Mouse (Mus musculus) liver, embryonic 13.5 days (tissue): ENCODE data around the gene Gm42715. TPM values are rescaled to one million over a fixed set of nuclear protein-coding genes. Genes with fewer than 3 reads are reported as not detected.

Source experiments
- ATAC-seq: fragments of 200-750 bp; cut with Nextera tagmentation; 2 replicates; pipeline ENCODE4 v1.8.0; 2017; ENCODE audit warnings: low read depth, mild to moderate bottlenecking, moderate number of reproducible peaks, moderate library complexity
- DNase-seq: peaks from one replicate; pipeline ENCODE4 v3.0.0; 2022
- H3K27ac ChIP-seq: fragments of 300-500 bp; sonication (generic); 2 replicates; pipeline ENCODE4 v1.5.1; 2015; ENCODE audit warnings: moderate library complexity, mild to moderate bottlenecking, inconsistent platforms
- H3K27me3 ChIP-seq: fragments of 300-500 bp; sonication (generic); 2 replicates; pipeline ENCODE4 v1.6.1; 2015; ENCODE audit warnings: mild to moderate bottlenecking, inconsistent platforms
- H3K36me3 ChIP-seq: fragments of 300-500 bp; sonication (generic); 2 replicates; pipeline ENCODE4 v1.6.1; 2015; ENCODE audit warnings: mild to moderate bottlenecking, inconsistent platforms
- H3K4me1 ChIP-seq: fragments of 300-500 bp; sonication (generic); replicated peaks from 2 replicates; pipeline ENCODE4 v1.6.1; 2015; ENCODE audit warnings: inconsistent platforms
- H3K4me2 ChIP-seq: fragments of 300-500 bp; sonication (generic); 2 replicates; pipeline ENCODE4 v1.6.1; 2015; ENCODE audit warnings: inconsistent platforms, mild to moderate bottlenecking, moderate library complexity
- H3K4me3 ChIP-seq: fragments of 300-500 bp; sonication (generic); replicated peaks from 2 replicates; pipeline ENCODE4 v1.5.1; 2015; ENCODE audit warnings: mild to moderate bottlenecking, inconsistent platforms
- H3K9ac ChIP-seq: fragments of 300-500 bp; sonication (generic); 2 replicates; pipeline ENCODE4 v1.6.1; 2015; ENCODE audit warnings: mild to moderate bottlenecking, inconsistent platforms
- H3K9me3 ChIP-seq: fragments of 300-500 bp; sonication (generic); replicated peaks from 2 replicates; pipeline ENCODE4 v1.6.1; 2016; ENCODE audit warnings: inconsistent platforms
- WGBS: fragments of 180-500 bp; shearing (Covaris S2); methylation state at CpG from one replicate; pipeline ENCODE4 v1.1.7; 2015; ENCODE audit not compliant: insufficient replicate concordance; 5-methylcytosine and 5-hydroxymethylcytosine counted together
- polyA plus RNA-seq: library from polyadenylated mRNA; unstranded; fragments of >200 nt; fragmentation: Nextera tagmentation; extraction: Ambion mirVana; gene quantifications from 2 replicates; pipeline ENCODE4 v1.2.1, GENCODE M21; 2015

Gene Gm42715
- polyA plus RNA-seq, 1 experiment from 2014 or later, result 6.1 TPM

DNA sequence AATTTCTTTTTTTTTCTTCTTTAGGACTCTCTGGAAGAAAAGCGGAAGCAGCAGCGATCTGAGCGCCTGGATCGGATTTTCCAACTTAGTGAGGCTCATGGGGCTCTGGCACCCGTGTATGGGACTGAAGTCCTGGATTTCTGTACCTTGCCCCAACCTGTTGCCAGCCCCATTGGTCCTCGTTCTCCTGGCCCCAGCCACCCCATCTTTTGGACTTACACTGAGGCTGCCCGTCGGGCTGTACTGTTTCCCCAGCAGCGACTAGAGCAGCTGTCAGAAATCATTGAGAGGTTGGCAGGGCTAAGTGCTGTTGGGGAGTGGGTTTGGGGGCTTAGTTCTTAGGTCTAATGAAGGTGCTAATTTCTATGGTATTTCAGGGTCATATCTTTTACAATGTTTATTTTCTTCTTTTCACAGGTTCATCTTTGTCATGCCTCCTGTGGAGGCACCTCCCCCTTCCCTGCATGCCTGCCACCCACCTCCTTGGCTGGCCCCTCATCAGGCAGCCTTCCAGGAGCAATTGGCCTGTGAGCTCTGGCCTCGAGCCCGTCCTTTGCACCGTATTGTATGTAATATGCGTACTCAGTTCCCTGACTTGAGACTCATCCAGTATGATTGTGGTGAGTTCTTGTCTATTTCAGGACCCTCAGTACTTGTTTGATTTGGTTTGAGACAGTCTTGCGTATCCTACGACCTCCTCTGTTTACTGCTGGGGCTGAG is 29.9 kb downstream of the Gm42715 start:
- Histone ChIP-seq H3K4me1 (no peaks in the 10 kb centered on the region), H3K27me3 (no peaks in the 10 kb centered on the region), H3K9me3 (no peaks in the 10 kb centered on the region), H3K27ac (no peak overlapping the region), H3K4me3 (no peak overlapping the region), H3K36me3 (peaks cover 86% of the 10 kb centered on the region), H3K4me2 (no peak overlapping the region), H3K9ac (no peak overlapping the region)
- WGBS, result 87% methylated on average over 15 of the region's 15 CpGs
- DNase-seq (no peak), ATAC-seq (no peak)

DNA sequence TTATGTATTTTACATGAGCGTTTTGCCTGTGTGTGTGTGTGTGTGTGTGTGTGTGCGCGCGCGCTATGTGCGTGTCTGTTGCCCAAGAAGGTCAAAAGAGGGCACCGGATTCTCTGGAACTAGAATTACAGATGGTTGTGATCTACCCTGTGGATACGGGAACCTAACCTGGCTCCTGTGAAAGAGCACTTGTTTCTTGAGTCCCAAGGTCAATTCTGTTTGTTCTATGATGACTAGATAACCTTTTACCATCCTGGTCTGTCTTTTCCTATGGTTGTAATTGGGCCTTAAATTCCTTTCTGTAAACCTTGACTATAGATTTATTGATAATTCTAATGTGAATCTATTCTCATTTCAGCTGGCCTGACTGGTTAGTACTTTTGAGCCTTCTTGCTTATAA is 32.2 kb downstream of the Gm42715 start:
- 87% methylated on average over 8 of the region's 8 CpGs for WGBS

DNA sequence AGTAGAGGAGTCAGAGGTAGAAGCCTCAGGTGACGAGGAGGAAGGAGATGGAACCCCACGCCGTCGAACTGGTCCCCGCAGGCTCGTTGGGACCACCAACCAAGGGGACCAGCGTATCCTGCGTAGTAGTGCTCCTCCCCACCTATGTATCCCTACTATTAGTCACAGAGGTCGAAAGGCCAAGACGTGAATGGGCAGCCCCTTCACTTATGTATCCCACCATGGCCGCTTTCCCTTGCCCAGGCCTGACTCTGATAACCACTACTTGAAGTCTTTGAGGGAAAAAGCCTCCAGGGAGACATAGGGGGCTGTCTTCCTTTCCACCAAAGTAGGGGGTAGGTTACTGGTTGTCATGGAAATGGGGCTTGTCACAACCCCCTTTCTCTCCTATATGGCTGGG is 41.2 kb downstream of the Gm42715 start:
- DNase-seq, result no peak
- WGBS, result 89% methylated on average over 11 of the region's 11 CpGs
- Histone ChIP-seq H3K9ac (no peak overlapping the region), H3K36me3 (peaks cover 87% of the 10 kb centered on the region), H3K27ac (no peak overlapping the region), H3K4me2 (no peak overlapping the region), H3K4me1 (no peaks in the 10 kb centered on the region), H3K27me3 (no peaks in the 10 kb centered on the region), H3K4me3 (no peak overlapping the region), H3K9me3 (no peaks in the 10 kb centered on the region)
- ATAC-seq, result no peak

More for the DNA sequence above, 32.2 kb downstream of the Gm42715 start:
- no peaks in the 10 kb centered on the region for H3K4me1 ChIP-seq
- no peaks in the 10 kb centered on the region for H3K27me3 ChIP-seq
- H3K27ac ChIP-seq, result no peak overlapping the region
- H3K9me3 ChIP-seq, result no peaks in the 10 kb centered on the region
- DNase-seq (no peak), ATAC-seq (no peak)
- H3K36me3 ChIP-seq, result peaks cover 87% of the 10 kb centered on the region
- H3K4me2 ChIP-seq, result no peak overlapping the region
- H3K4me3 ChIP-seq, result no peak overlapping the region
- no peak overlapping the region for H3K9ac ChIP-seq

DNA sequence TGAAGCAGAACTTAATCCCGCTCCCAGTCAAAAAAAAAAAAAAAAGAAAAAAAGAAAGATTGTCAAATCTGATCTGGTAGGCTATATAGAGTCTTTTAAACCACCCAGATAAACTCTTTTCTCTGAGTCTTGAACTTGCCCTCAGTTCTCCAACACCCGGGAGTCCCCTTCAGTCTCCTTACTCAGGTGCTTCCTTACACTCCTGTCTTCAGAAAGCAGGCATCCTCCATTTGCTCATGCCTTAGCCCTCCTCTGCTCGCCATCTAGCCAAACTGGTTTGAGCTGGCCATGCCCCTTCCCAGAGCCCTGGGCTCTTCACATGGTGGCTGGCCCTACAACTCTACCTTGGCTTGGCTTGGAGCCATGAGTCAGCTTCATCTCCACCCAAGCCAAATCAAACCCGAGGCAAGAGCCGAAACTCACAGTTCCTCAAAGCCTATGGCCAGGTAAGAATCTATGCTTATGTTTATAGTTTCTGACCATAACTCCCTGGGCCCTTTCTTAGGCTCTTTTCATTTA is 42.0 kb downstream of the Gm42715 start, which contains the start of gene Tmem265:
Gene Tmem265, plus strand, starts transcription at position 51 of the 519 bp plus-strand sequence.
- no peak within 1 kb of the TSS; the same call in 1 of the 2 replicates for H3K27ac ChIP-seq
- H3K9ac ChIP-seq, result no peak within 1 kb of the TSS
- H3K4me1 ChIP-seq, result no peaks in the 10 kb centered on the region
- 82% methylated on average over 5 of the region's 5 CpGs for WGBS
- H3K4me2 ChIP-seq, result no peak within 1 kb of the TSS
- ATAC-seq (no peak), DNase-seq (no peak)
- H3K4me3 ChIP-seq, result no peak within 1 kb of the TSS
- no peaks in the 10 kb centered on the region for H3K9me3 ChIP-seq
- H3K27me3 ChIP-seq, result no peaks in the 10 kb centered on the region
- H3K36me3 ChIP-seq, result peaks cover 87% of the 10 kb centered on the region

DNA sequence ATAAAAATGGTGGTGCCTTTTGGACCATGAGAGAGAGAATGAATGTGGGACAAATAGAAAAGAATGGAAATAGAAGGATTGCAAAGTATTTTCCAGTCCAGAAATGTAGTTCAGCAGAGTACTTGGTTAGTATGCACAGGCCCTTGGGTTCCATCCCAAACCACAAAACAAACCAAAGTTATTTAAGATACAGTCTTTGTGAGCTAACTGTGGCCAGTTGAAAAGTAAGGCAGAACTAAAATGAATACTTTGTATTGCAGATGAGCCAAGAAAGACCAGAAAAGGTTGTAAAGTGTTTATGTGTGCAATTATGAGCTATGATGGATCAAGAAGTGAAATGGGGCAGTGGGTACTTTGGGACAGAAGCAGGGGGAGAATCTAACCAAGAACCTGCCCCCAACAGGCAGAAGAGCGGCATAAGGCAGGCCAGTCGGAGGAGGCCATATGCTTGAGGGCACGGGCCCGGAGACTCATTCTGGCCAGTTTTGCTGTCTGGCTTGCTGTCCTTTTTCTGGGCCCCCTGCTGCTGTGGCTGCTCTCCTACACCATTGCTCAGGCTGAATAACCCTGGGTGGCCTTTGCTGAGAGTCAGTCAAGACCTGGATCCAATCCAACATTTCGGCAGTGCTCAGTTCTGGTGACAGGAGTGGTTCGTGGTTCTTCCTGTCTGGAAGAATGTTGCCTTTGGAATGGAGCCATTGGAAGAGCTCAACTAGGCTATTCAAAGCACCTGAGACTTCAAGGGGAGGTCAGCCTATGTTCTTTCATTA is 45.2 kb downstream of the Gm42715 start:
- 88% methylated on average over 6 of the region's 6 CpGs for whole genome bisulfite sequencing
- Histone ChIP-seq H3K27ac (no peak overlapping the region), H3K9me3 (no peaks in the 10 kb centered on the region), H3K36me3 (peaks cover 72% of the 10 kb centered on the region), H3K9ac (no peak overlapping the region), H3K4me3 (no peak overlapping the region), H3K27me3 (no peaks in the 10 kb centered on the region), H3K4me1 (no peaks in the 10 kb centered on the region), H3K4me2 (no peak overlapping the region)
- no peak for DNase-seq
- ATAC-seq, result no peak

DNA sequence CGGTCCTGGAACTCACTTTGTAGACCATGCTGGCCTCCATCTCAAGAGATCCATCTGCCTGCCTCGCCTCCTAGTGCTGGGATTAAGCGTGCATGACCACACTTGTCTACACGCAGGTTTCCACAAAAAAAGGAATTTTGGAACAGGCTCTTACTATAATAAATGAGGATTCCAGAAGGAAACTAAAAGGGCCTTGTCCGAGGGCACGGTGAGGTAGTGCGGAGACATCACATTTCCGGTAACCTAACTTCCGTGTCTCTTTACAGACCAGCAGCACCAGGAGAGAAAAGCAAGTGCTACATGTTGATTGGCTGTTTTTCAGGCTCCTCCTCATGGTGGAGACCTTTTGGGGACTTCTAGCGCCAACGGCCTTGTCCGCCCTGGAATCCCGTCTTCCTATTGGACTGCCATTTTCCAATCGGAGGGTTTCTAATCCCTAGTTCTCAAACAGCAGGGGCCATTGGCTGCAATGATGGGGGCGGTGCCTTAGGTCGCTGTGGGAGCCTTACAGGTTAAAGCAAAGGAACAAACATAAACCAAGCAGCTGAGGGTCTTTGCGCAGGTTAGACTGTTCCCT is 53.6 kb downstream of the Gm42715 start, which contains the start of gene Phkg2:
Gene Phkg2, plus strand, starts transcription at position 446 of the 577 bp plus-strand sequence.
- H3K9me3 ChIP-seq, result no peaks in the 10 kb centered on the region
- H3K27ac ChIP-seq, result peak within 1 kb of the TSS; percentile 69
- no peaks in the 10 kb centered on the region for H3K27me3 ChIP-seq
- peak within 1 kb of the TSS; percentile 85 for H3K4me3 ChIP-seq
- peak; percentile 94 for DNase-seq
- peaks cover 26% of the 10 kb centered on the region for H3K36me3 ChIP-seq
- peaks cover 29% of the 10 kb centered on the region for H3K4me1 ChIP-seq
- H3K4me2 ChIP-seq, result peak within 1 kb of the TSS; percentile 90
- ATAC-seq, result peak; percentile 99
- H3K9ac ChIP-seq, result peak within 1 kb of the TSS; percentile 91
- WGBS, result under 1% methylated on average over 17 of the region's 17 CpGs

DNA sequence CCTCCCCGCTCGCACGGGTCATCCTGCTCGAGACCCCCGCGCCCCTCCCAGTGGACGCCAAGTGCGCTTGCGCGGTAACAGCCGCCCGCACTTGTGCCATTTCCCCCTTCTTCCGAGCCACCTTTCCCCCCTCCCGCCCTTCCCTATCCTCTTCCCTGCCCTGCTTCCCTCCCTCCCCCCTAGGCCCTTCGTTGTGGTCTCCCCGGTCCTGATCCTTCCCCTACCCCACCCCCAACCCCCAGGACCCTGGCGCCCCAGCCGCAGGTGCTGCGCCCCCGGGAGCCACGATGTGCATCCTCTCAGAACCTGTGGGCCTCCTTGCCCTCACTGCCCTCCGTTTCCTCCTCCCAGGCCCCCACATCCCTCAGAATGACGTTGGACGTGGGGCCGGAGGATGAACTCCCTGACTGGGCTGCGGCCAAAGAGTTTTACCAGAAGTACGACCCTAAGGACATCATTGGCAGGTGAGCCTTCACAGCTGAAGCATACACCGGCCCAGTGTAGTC is 54.2 kb downstream of the Gm42715 start:
- ATAC-seq, result peak; percentile 37
- Histone ChIP-seq H3K4me1 (peaks cover 29% of the 10 kb centered on the region), H3K36me3 (peaks cover 31% of the 10 kb centered on the region), H3K4me2 (peak overlapping the region; percentile 90), H3K27me3 (no peaks in the 10 kb centered on the region), H3K27ac (peak overlapping the region; percentile 68), H3K9ac (peak overlapping the region; percentile 91), H3K9me3 (no peaks in the 10 kb centered on the region), H3K4me3 (peak overlapping the region; percentile 85)
- DNase-seq, result peak; percentile 13
- under 1% methylated on average over 27 of the region's 28 CpGs for WGBS

DNA sequence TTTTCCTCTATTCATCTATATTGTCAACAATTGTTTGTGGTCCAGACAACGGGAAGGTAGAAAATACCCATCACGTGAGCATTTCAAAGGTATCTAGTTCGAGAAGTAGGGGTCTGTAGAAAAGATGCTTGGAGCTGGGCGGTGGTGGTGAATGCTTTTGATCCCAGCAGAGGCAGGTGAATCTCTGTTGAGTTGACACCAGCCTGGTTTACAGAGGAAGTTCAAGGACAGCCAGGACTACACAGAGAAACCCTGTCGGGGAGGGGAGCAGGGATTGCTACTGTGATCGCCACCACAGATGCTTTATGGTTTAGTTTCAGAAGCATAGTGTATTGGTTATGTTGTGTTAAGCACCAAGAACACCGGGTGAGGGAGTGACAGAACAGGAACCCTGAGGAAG is 54.7 kb downstream of the Gm42715 start:
- 9% methylated on average over 7 of the region's 7 CpGs for WGBS
- Histone ChIP-seq H3K27me3 (no peaks in the 10 kb centered on the region), H3K9me3 (no peaks in the 10 kb centered on the region), H3K4me1 (peaks cover 29% of the 10 kb centered on the region), H3K9ac (peak overlapping the region; percentile 91), H3K27ac (peak overlapping the region; percentile 68), H3K4me3 (peak overlapping the region; percentile 85), H3K36me3 (peaks cover 30% of the 10 kb centered on the region), H3K4me2 (peak overlapping the region; percentile 90)
- ATAC-seq (no peak), DNase-seq (no peak)

DNA sequence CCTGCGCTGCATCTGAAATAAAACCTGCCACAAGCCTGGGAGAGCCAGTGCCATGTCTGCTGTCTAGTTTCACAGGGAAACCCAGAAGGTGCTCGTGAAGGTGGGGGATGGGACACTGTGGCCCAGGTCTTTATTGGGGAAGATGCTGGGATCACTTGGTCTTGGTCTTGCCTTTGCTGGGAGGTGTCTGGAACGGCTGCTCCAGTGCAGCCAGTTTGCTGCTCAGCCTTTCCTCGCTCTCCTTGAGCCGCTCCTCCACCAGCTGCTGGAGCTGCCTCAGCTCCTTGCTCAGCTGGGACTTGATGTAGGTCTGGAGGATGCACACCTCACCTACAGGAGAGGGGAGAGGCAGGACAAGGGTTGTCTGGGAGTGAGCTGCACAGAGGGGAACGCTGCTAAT is 63.9 kb downstream of the Gm42715 start:
- H3K4me3 ChIP-seq, result no peak overlapping the region
- H3K9me3 ChIP-seq, result no peaks in the 10 kb centered on the region
- no peaks in the 10 kb centered on the region for H3K27me3 ChIP-seq
- DNase-seq (no peak), ATAC-seq (no peak)
- H3K9ac ChIP-seq, result no peak overlapping the region
- H3K4me1 ChIP-seq, result peaks cover 29% of the 10 kb centered on the region
- no peak overlapping the region for H3K4me2 ChIP-seq
- H3K36me3 ChIP-seq, result peaks cover 61% of the 10 kb centered on the region
- WGBS, result 84% methylated on average over 6 of the region's 6 CpGs
- H3K27ac ChIP-seq, result no peak overlapping the region

DNA sequence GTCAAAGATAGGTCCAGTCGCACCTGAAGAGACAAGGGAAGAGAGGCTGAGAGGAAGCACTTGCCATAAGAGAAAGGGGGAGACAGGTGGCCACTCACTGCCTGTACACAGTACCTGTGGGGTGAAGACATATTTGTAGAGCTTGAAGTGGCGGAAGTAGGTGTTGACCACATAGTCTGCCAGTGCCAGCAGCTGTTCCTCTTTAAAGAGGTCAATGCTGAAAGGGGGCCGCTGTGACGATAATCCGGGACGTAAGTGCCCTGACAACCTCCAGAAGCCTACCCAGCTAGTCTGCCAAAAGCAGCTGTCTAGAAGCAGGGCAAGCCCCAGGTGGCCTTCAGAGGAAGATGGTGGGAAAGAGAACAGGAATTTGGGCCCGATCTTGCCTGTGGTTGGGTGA is 65.6 kb downstream of the Gm42715 start:
- DNase-seq (no peak), ATAC-seq (no peak)
- H3K9me3 ChIP-seq, result no peaks in the 10 kb centered on the region
- peaks cover 40% of the 10 kb centered on the region for H3K4me1 ChIP-seq
- peaks cover 54% of the 10 kb centered on the region for H3K36me3 ChIP-seq
- H3K4me3 ChIP-seq, result no peak overlapping the region
- no peak overlapping the region for H3K4me2 ChIP-seq
- no peak overlapping the region for H3K9ac ChIP-seq
- H3K27me3 ChIP-seq, result no peaks in the 10 kb centered on the region
- H3K27ac ChIP-seq, result peak overlapping the region; percentile 80
- 83% methylated on average over 7 of the region's 7 CpGs for WGBS

DNA sequence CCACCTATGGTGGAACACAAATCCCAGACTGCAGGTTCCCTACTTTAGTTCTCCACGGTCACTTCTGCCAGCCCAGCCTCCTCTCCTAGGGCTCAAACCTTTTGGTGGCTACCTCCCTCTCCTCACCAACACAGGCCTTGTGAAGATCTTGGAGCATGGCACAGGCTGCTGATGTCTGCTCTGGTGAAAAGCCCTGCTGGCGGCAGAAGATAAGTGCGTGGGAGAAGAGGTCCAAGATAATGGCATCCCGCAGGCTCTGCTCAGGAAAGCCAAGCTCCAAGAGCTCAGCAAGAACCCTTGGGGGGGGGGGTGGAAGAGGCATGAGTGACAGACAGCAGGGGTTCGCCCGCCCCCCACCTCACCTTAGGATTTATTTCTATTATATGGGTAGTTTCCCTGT is 66.8 kb downstream of the Gm42715 start:
- Histone ChIP-seq H3K9ac (peak overlapping the region; percentile 50; the same call in 1 of the 2 replicates), H3K4me2 (peak overlapping the region; percentile 98)

More for the DNA sequence above, 66.8 kb downstream of the Gm42715 start:
- H3K36me3 ChIP-seq, result peaks cover 57% of the 10 kb centered on the region
- peak; percentile 60 for ATAC-seq
- no peaks in the 10 kb centered on the region for H3K9me3 ChIP-seq
- DNase-seq, result peak; percentile 69
- H3K4me1 ChIP-seq, result peaks cover 46% of the 10 kb centered on the region
- WGBS, result 46% methylated on average over 6 of the region's 6 CpGs
- no peaks in the 10 kb centered on the region for H3K27me3 ChIP-seq
- H3K4me3 ChIP-seq, result peak overlapping the region; percentile 18; the same call in 1 of the 2 replicates
- H3K27ac ChIP-seq, result peak overlapping the region; percentile 80
